Mouse (Mus musculus) liver, adult 2 months (tissue): ENCODE measurements around the gene Tmem262. TPM values are rescaled to one million over a fixed set of nuclear protein-coding genes. Genes with fewer than 3 reads are reported as not detected.
A peak's percentile ranks its signal among the peaks of the same experiment; 100 is the strongest.

Source experiments
- DNase-seq: peaks from one replicate; pipeline ENCODE4 v3.0.0-alpha.2; 2011; ENCODE audit warnings: low read depth, low spot score; ENCODE audit errors: extremely low read depth
- H3K27ac ChIP-seq: fragments of 200-500 bp; replicated peaks from 2 replicates; pipeline ENCODE4 v1.5.1; 2012; ENCODE audit warnings: low read depth, mild to moderate bottlenecking, control low read depth, inconsistent platforms, low read length; ENCODE audit not compliant: insufficient read depth
- H3K27me3 ChIP-seq: fragments of 200-500 bp; 2 replicates; pipeline ENCODE4 v1.6.1; 2012; ENCODE audit warnings: mild to moderate bottlenecking, moderate library complexity, low read length, inconsistent platforms; ENCODE audit not compliant: control insufficient read depth, insufficient read depth
- H3K36me3 ChIP-seq: fragments of 200-500 bp; 2 replicates; pipeline ENCODE4 v1.6.1; 2012; ENCODE audit warnings: low read length, inconsistent platforms; ENCODE audit not compliant: control insufficient read depth, insufficient read depth
- H3K4me1 ChIP-seq: fragments of 200-500 bp; 2 replicates; pipeline ENCODE4 v1.6.1; 2011; ENCODE audit warnings: low read length; ENCODE audit not compliant: control insufficient read depth, insufficient read depth
- H3K4me3 ChIP-seq: fragments of 200-500 bp; 2 replicates; pipeline ENCODE4 v1.5.1; 2011; ENCODE audit warnings: low read depth, mild to moderate bottlenecking, control low read depth, low read length, moderate library complexity; ENCODE audit not compliant: insufficient read depth
- H3K79me2 ChIP-seq: fragments of 200-500 bp; 2 replicates; pipeline ENCODE4 v1.6.1; 2012; ENCODE audit warnings: inconsistent platforms, mild to moderate bottlenecking, low read length, moderate library complexity; ENCODE audit not compliant: control insufficient read depth, insufficient read depth
- H3K9ac ChIP-seq: fragments of 200-500 bp; 2 replicates; pipeline ENCODE4 v1.6.1; 2012; ENCODE audit warnings: low read depth, mild to moderate bottlenecking, control low read depth, inconsistent platforms, low read length
- CTCF ChIP-seq: fragments of 200-500 bp; IDR thresholded peaks from 2 replicates; pipeline ENCODE4 v1.5.1; 2011; ENCODE audit warnings: low read depth, low read length, control low read depth
- POLR2A ChIP-seq: fragments of 200-500 bp; IDR thresholded peaks from 2 replicates; pipeline ENCODE4 v1.6.1; 2011; ENCODE audit warnings: low read length, control low read depth; ENCODE audit not compliant: insufficient read depth; ENCODE audit errors: extremely low read depth
- WGBS: fragments of 180-500 bp; shearing (Covaris S2); methylation state at CpG from one replicate; pipeline ENCODE4 v1.1.7; 2018; 5-methylcytosine and 5-hydroxymethylcytosine counted together
- polyA plus RNA-seq: library from polyadenylated mRNA; depleted of rRNA; stranded (reverse); fragments of >200 nt; gene quantifications from 2 replicates; pipeline ENCODE4 v1.2.3, GENCODE M21; 2012
- total RNA-seq: library from RNA; depleted of rRNA; stranded (reverse); fragments of >200 nt; gene quantifications from 2 replicates; pipeline ENCODE4 v1.2.3, GENCODE M21; 2014

Gene Tmem262
- total and polyA plus RNA-seq, 2 experiments = not detected

GRCm38 (mm10) chr19:6118677-6119185, 38.9 kb downstream of the Tmem262 start:
- Histone ChIP-seq H3K79me2 (no peaks in the 10 kb centered on the region), H3K9ac (peak overlapping the region; percentile 63), H3K4me3 (peak overlapping the region; percentile 38), H3K4me1 (peaks cover 2% of the 10 kb centered on the region; the same call in 1 of the 2 replicates), H3K27ac (peak overlapping the region; percentile 38), H3K36me3 (no peaks in the 10 kb centered on the region), H3K27me3 (no peaks in the 10 kb centered on the region)
- TF ChIP-seq CTCF (no peak), POLR2A (no peak)
- DNase-seq = no peak
- WGBS = 2% methylated on average over 8 of the region's 8 CpGs

GRCm38 (mm10) chr19:6121761-6122160, 41.9 kb downstream of the Tmem262 start:
- H3K4me1 ChIP-seq = peaks cover 4% of the 10 kb centered on the region
- no peak for DNase-seq
- H3K36me3 ChIP-seq = no peaks in the 10 kb centered on the region
- H3K9ac ChIP-seq = no peak overlapping the region
- no peak overlapping the region for H3K4me3 ChIP-seq
- H3K27me3 ChIP-seq = no peaks in the 10 kb centered on the region
- TF ChIP-seq CTCF = no peak
- TF ChIP-seq POLR2A = no peak
- H3K79me2 ChIP-seq = no peaks in the 10 kb centered on the region
- WGBS = 60% methylated on average over 19 of the region's 19 CpGs
- H3K27ac ChIP-seq = no peak overlapping the region

GRCm38 (mm10) chr19:6123330-6123729, 43.5 kb downstream of the Tmem262 start:
- peak; percentile 84 for DNase-seq
- 35% methylated on average over 8 of the region's 8 CpGs for WGBS
- H3K79me2 ChIP-seq = no peaks in the 10 kb centered on the region
- H3K27me3 ChIP-seq = no peaks in the 10 kb centered on the region
- H3K9ac ChIP-seq = no peak overlapping the region
- no peak overlapping the region for H3K4me3 ChIP-seq
- H3K4me1 ChIP-seq = peaks cover 4% of the 10 kb centered on the region
- TF ChIP-seq CTCF = no peak
- TF ChIP-seq POLR2A = no peak
- H3K36me3 ChIP-seq = no peaks in the 10 kb centered on the region
- H3K27ac ChIP-seq = no peak overlapping the region

DNA sequence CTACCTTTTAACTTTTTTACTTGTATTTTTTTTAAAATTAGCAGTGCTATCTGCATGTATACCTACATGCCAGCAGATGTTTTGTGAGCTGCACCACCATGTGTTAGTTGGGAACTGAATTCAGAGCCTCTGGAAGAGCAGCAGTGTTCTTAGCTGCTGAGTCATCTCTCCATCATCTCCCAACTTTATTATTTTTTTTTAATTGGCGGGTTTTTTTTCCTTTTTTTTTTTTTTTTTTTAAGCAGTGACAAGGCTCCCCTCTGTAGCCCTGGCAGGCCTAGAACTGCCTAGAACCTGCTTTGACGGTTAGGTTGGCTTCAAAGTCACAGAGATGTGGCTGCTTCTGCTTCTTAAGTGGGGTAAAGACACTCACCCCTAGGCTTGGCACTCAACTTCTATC, 45.1 kb downstream of the Tmem262 start:
- Histone ChIP-seq H3K27ac (no peak overlapping the region), H3K36me3 (no peaks in the 10 kb centered on the region), H3K27me3 (no peaks in the 10 kb centered on the region), H3K4me3 (no peak overlapping the region), H3K4me1 (peaks cover 1% of the 10 kb centered on the region), H3K79me2 (no peaks in the 10 kb centered on the region), H3K9ac (no peak overlapping the region)
- 85% methylated on average over 2 of the region's 2 CpGs for WGBS
- DNase-seq = no peak
- TF ChIP-seq POLR2A (no peak), CTCF (no peak)

- H3K27me3 ChIP-seq = no peaks in the 10 kb centered on the region
- H3K36me3 ChIP-seq = no peaks in the 10 kb centered on the region
- no peaks in the 10 kb centered on the region for H3K79me2 ChIP-seq
- DNase-seq = peak; percentile 54
- peak; percentile 58 for TF ChIP-seq CTCF
- no peak for TF ChIP-seq POLR2A
- H3K4me1 ChIP-seq = peaks cover 1% of the 10 kb centered on the region
- H3K9ac ChIP-seq = no peak overlapping the region
- no peak overlapping the region for H3K4me3 ChIP-seq
- no peak overlapping the region for H3K27ac ChIP-seq
- 17% methylated on average over 4 of the region's 4 CpGs for WGBS
Measured at GRCm38 (mm10) chr19:6126289-6126688, 46.5 kb downstream of the Tmem262 start.

GRCm38 (mm10) chr19:6126789-6127580, 47.2 kb downstream of the Tmem262 start:
- H3K79me2 ChIP-seq = no peaks in the 10 kb centered on the region
- peaks cover 1% of the 10 kb centered on the region for H3K4me1 ChIP-seq
- H3K9ac ChIP-seq = no peak overlapping the region; the same call in 1 of the 2 replicates
- peak; percentile 10 for DNase-seq
- 71% methylated on average over 10 of the region's 10 CpGs for WGBS
- peak overlapping the region; percentile 68 for H3K4me3 ChIP-seq
- no peaks in the 10 kb centered on the region for H3K27me3 ChIP-seq
- H3K36me3 ChIP-seq = no peaks in the 10 kb centered on the region
- peak overlapping the region; percentile 84 for H3K27ac ChIP-seq
- TF ChIP-seq POLR2A (no peak), CTCF (no peak)
